In genomic region chr6:97349355-97350138, GRCm38 (mm10) we compare ENCODE assay signal across 10 mouse cellular contexts.
DNase-seq lines count a peak whose midpoint lies in the region; ATAC-seq lines count a peak whose summit lies in the region.
"Had no signal": no experiment of that assay in that cellular context is flagged by ENCODE, and none has a peak within 500 bp of the region (broad histone marks: within the 10 kb centered on the region; RNA-seq: fewer than 3 reads in every experiment).

No protein-coding gene starts in this region.

- 20% methylated on average over 8 of the region's 8 CpGs for WGBS in lung, embryonic 15.5 days
- 23% methylated on average over 8 of the region's 8 CpGs for WGBS in forebrain, embryonic 13.5 days
- 19% methylated on average over 8 of the region's 8 CpGs for WGBS in stomach, embryonic 14.5 days
- 28% methylated on average over 8 of the region's 8 CpGs for WGBS in intestine, embryonic 16.5 days

- H3K4me3 ChIP-seq in lung, embryonic 15.5 days = no peak overlapping the region
- no peak overlapping the region for H3K4me3 ChIP-seq in forebrain, embryonic 13.5 days
- H3K4me3 ChIP-seq in stomach, embryonic 14.5 days (ENCODE audit: low read depth, low read length) = no peak overlapping the region
- H3K4me3 ChIP-seq in intestine, embryonic 16.5 days (ENCODE audit: low read length) = no peak overlapping the region
- H3K4me3 ChIP-seq: limb, embryonic 13.5 days had no signal

- no peak overlapping the region for H3K9ac ChIP-seq in lung, embryonic 15.5 days
- no peak overlapping the region for H3K9ac ChIP-seq in forebrain, embryonic 13.5 days
- no peak overlapping the region for H3K9ac ChIP-seq in stomach, embryonic 14.5 days (replicated peaks; ENCODE audit: low read depth, low read length)
- H3K9ac ChIP-seq in intestine, embryonic 16.5 days (ENCODE audit: low read depth, low read length) = no peak overlapping the region
- H3K9ac ChIP-seq: limb, embryonic 13.5 days had no signal

- no peaks in the 10 kb centered on the region for H3K9me3 ChIP-seq in lung, embryonic 15.5 days
- H3K9me3 ChIP-seq in forebrain, embryonic 13.5 days (replicated peaks) = no peaks in the 10 kb centered on the region
- H3K9me3 ChIP-seq in stomach, embryonic 14.5 days (ENCODE audit: control insufficient read depth, low read depth, low read length) = no peaks in the 10 kb centered on the region
- no peaks in the 10 kb centered on the region for H3K9me3 ChIP-seq in intestine, embryonic 16.5 days (ENCODE audit: control insufficient read depth, low read length)
- H3K9me3 ChIP-seq: limb, embryonic 13.5 days had no signal

- DNase-seq in lung, postnatal 14 days = no peak
- peak; percentile 26 for DNase-seq in kidney, postnatal 10 days
- DNase-seq in adrenal gland, adult 8-10 months = no peak
- DNase-seq in adrenal gland, postnatal 10 days = no peak
- DNase-seq: thymus, postnatal 36 days had no signal

- H3K36me3 ChIP-seq in lung, embryonic 15.5 days = no peaks in the 10 kb centered on the region
- H3K36me3 ChIP-seq in forebrain, embryonic 13.5 days (ENCODE audit: poor library complexity, severe bottlenecking) = peaks cover 22% of the 10 kb centered on the region
- H3K36me3 ChIP-seq in stomach, embryonic 14.5 days (ENCODE audit: control insufficient read depth, insufficient read depth, low read length) = no peaks in the 10 kb centered on the region
- no peaks in the 10 kb centered on the region for H3K36me3 ChIP-seq in intestine, embryonic 16.5 days (ENCODE audit: control insufficient read depth, insufficient read depth, low read length)
- H3K36me3 ChIP-seq: limb, embryonic 13.5 days had no signal

- H3K27ac ChIP-seq in lung, embryonic 15.5 days = peak overlapping the region; percentile 59
- peak overlapping the region; percentile 11; the same call in 1 of the 2 replicates for H3K27ac ChIP-seq in forebrain, embryonic 13.5 days
- H3K27ac ChIP-seq in stomach, embryonic 14.5 days (ENCODE audit: low read length) = peak overlapping the region; percentile 58; the same call in 1 of the 2 replicates
- no peak overlapping the region for H3K27ac ChIP-seq in intestine, embryonic 16.5 days (ENCODE audit: low read length)
- H3K27ac ChIP-seq: limb, embryonic 13.5 days had no signal

- H3K4me1 ChIP-seq in lung, embryonic 15.5 days = peaks cover 30% of the 10 kb centered on the region
- H3K4me1 ChIP-seq in forebrain, embryonic 13.5 days = peaks cover 45% of the 10 kb centered on the region
- peaks cover 15% of the 10 kb centered on the region; the same call in 1 of the 2 replicates for H3K4me1 ChIP-seq in stomach, embryonic 14.5 days (ENCODE audit: control insufficient read depth, insufficient read depth, low read length)
- H3K4me1 ChIP-seq in intestine, embryonic 16.5 days (ENCODE audit: control insufficient read depth, insufficient read depth, low read length) = peaks cover 24% of the 10 kb centered on the region

- H3K27me3 ChIP-seq in lung, embryonic 15.5 days = no peaks in the 10 kb centered on the region
- H3K27me3 ChIP-seq in forebrain, embryonic 13.5 days = no peaks in the 10 kb centered on the region
- H3K27me3 ChIP-seq in stomach, embryonic 14.5 days (ENCODE audit: control insufficient read depth, insufficient read depth, low read length) = no peaks in the 10 kb centered on the region
- H3K27me3 ChIP-seq in intestine, embryonic 16.5 days (replicated peaks; ENCODE audit: control insufficient read depth, insufficient read depth, low read length) = no peaks in the 10 kb centered on the region
- H3K27me3 ChIP-seq: limb, embryonic 13.5 days had no signal

- no peak for ATAC-seq in lung, embryonic 15.5 days (ENCODE audit: borderline replicate concordance, extremely low read depth, low FRiP score, low TSS enrichment)
- no peak for ATAC-seq in forebrain, embryonic 13.5 days
- no peak for ATAC-seq in stomach, embryonic 14.5 days (ENCODE audit: insufficient number of reproducible peaks, insufficient read depth, low FRiP score, low read depth)
- no peak for ATAC-seq in intestine, embryonic 16.5 days

- no peak overlapping the region for H3K4me2 ChIP-seq in lung, embryonic 15.5 days
- H3K4me2 ChIP-seq in forebrain, embryonic 13.5 days = no peak overlapping the region
- 0 out of 2 replicates have a peak overlapping the region, but pooled peaks have one; percentile 0 for H3K4me2 ChIP-seq in stomach, embryonic 14.5 days (replicated peaks; ENCODE audit: low read depth, low read length)
- H3K4me2 ChIP-seq in intestine, embryonic 16.5 days (ENCODE audit: low read depth, low read length) = no peak overlapping the region
- H3K4me2 ChIP-seq: limb, embryonic 13.5 days had no signal
